Mouse (Mus musculus) liver, postnatal 0 days (tissue): ENCODE data around the gene Nr0b2. TPM values are rescaled to one million over a fixed set of nuclear protein-coding genes. Genes with fewer than 3 reads are reported as not detected.

ENCODE experiments used
- ATAC-seq: fragments of 200-750 bp; cut with Nextera tagmentation; 2 replicates; pipeline ENCODE4 v1.8.0; 2017; ENCODE audit warnings: mild to moderate bottlenecking, moderate library complexity
- DNase-seq: peaks from one replicate; pipeline ENCODE4 v3.0.0-alpha.2; 2016
- H3K27ac ChIP-seq: fragments of 300-500 bp; sonication (generic); 2 replicates; pipeline ENCODE4 v1.5.1; 2014; ENCODE audit warnings: antibody characterized with exemption, moderate library complexity, mild to moderate bottlenecking, low read depth
- H3K27me3 ChIP-seq: fragments of 300-500 bp; sonication (generic); 2 replicates; pipeline ENCODE4 v1.6.1; 2014; ENCODE audit warnings: low read length, control low read depth, mixed read lengths; ENCODE audit not compliant: insufficient read depth
- H3K36me3 ChIP-seq: fragments of 300-500 bp; sonication (generic); replicated peaks from 2 replicates; pipeline ENCODE4 v1.6.1; 2014; ENCODE audit warnings: mild to moderate bottlenecking, control low read depth, low read length, moderate library complexity, mixed read lengths; ENCODE audit not compliant: insufficient read depth
- H3K4me1 ChIP-seq: fragments of 300-500 bp; sonication (generic); 2 replicates; pipeline ENCODE4 v1.6.1; 2014; ENCODE audit warnings: antibody characterized with exemption, mild to moderate bottlenecking, control low read depth; ENCODE audit not compliant: insufficient read depth
- H3K4me2 ChIP-seq: fragments of 300-500 bp; sonication (generic); 2 replicates; pipeline ENCODE4 v1.6.1; 2014; ENCODE audit warnings: low read depth, mild to moderate bottlenecking, low read length, moderate library complexity, mixed read lengths
- H3K4me3 ChIP-seq: fragments of 300-500 bp; sonication (generic); 2 replicates; pipeline ENCODE4 v1.5.1; 2014; ENCODE audit warnings: low read depth, low read length
- H3K9ac ChIP-seq: fragments of 300-500 bp; sonication (generic); replicated peaks from 2 replicates; pipeline ENCODE4 v1.6.1; 2014; ENCODE audit warnings: mild to moderate bottlenecking, moderate library complexity
- H3K9me3 ChIP-seq: fragments of 300-500 bp; sonication (generic); 2 replicates; pipeline ENCODE4 v1.6.1; 2016; ENCODE audit warnings: mild to moderate bottlenecking, control low read depth, low read length, mixed read lengths
- CTCF ChIP-seq: sonication (generic); IDR thresholded peaks from 2 replicates; pipeline ENCODE4 v1.5.1; 2016; ENCODE audit warnings: antibody characterized with exemption, low read depth
- EP300 ChIP-seq: IDR thresholded peaks from 2 replicates; pipeline ENCODE4 v1.6.1; 2016; ENCODE audit warnings: antibody characterized with exemption, low read depth, mild to moderate bottlenecking
- WGBS: fragments of 180-500 bp; shearing (Covaris S2); extraction: QIAGEN DNeasy Blood & Tissue Kit; methylation state at CpG from one replicate; pipeline ENCODE4 v1.1.7; 2014; ENCODE audit not compliant: insufficient replicate concordance; 5-methylcytosine and 5-hydroxymethylcytosine counted together
- microRNA-seq: library from miRNA; unstranded; fragments of <30 nt; microRNA quantifications from one replicate; pipeline ENCODE4, GENCODE M21; 2016
- polyA plus RNA-seq: library from polyadenylated mRNA; unstranded; fragments of >200 nt; fragmentation: Nextera tagmentation; extraction: Ambion mirVana; gene quantifications from 2 replicates; pipeline ENCODE4 v1.2.1, GENCODE M21; 2015

Nr0b2 gene
- polyA plus RNA-seq, 1 experiment from 2014 or later, result 32.7 TPM

- peaks cover 18% of the 10 kb centered on the region for H3K4me1 ChIP-seq
- DNase-seq (no peak), ATAC-seq (no peak)
- H3K9me3 ChIP-seq, result no peaks in the 10 kb centered on the region
- TF ChIP-seq EP300, result no peak
- no peak for TF ChIP-seq CTCF
- 78% methylated on average over 5 of the region's 5 CpGs for WGBS
- H3K4me2 ChIP-seq, result no peak overlapping the region
- H3K36me3 ChIP-seq, result peaks cover 30% of the 10 kb centered on the region
- no peak overlapping the region for H3K9ac ChIP-seq
- H3K27ac ChIP-seq, result no peak overlapping the region
- H3K4me3 ChIP-seq, result no peak overlapping the region
- peaks cover 22% of the 10 kb centered on the region for H3K27me3 ChIP-seq
These were observed 49.9 kb downstream of the Nr0b2 start for GRCm38 (mm10) chr4:133603056-133603455.

GRCm38 (mm10) chr4:133604175-133604574, 51.0 kb downstream of the Nr0b2 start:
- H3K27me3 ChIP-seq, result peaks cover 22% of the 10 kb centered on the region
- peaks cover 36% of the 10 kb centered on the region for H3K36me3 ChIP-seq
- no peak overlapping the region for H3K4me3 ChIP-seq
- no peak overlapping the region for H3K4me2 ChIP-seq
- no peak overlapping the region for H3K9ac ChIP-seq
- peaks cover 14% of the 10 kb centered on the region for H3K4me1 ChIP-seq
- no peak overlapping the region for H3K27ac ChIP-seq
- WGBS, result 74% methylated on average over 7 of the region's 7 CpGs
- H3K9me3 ChIP-seq, result no peaks in the 10 kb centered on the region
- TF ChIP-seq CTCF, result no peak
- TF ChIP-seq EP300, result no peak
- ATAC-seq (no peak), DNase-seq (no peak)

- Histone ChIP-seq H3K27ac (no peak overlapping the region), H3K9ac (no peak overlapping the region), H3K4me1 (peaks cover 9% of the 10 kb centered on the region), H3K36me3 (peaks cover 36% of the 10 kb centered on the region), H3K9me3 (no peaks in the 10 kb centered on the region), H3K4me2 (no peak overlapping the region), H3K4me3 (no peak overlapping the region), H3K27me3 (peaks cover 19% of the 10 kb centered on the region)
- TF ChIP-seq CTCF (no peak), EP300 (no peak)
- DNase-seq (no peak), ATAC-seq (no peak)
- 75% methylated on average over 6 of the region's 6 CpGs for WGBS
These were observed 51.7 kb downstream of the Nr0b2 start for GRCm38 (mm10) chr4:133604856-133605255.

GRCm38 (mm10) chr4:133605330-133605729, 52.2 kb downstream of the Nr0b2 start:
- Histone ChIP-seq H3K9ac (no peak overlapping the region), H3K4me3 (no peak overlapping the region), H3K27ac (no peak overlapping the region), H3K9me3 (no peaks in the 10 kb centered on the region), H3K4me2 (no peak overlapping the region), H3K4me1 (peaks cover 5% of the 10 kb centered on the region), H3K27me3 (peaks cover 14% of the 10 kb centered on the region), H3K36me3 (peaks cover 36% of the 10 kb centered on the region)
- DNase-seq (no peak), ATAC-seq (no peak)
- 67% methylated on average over 9 of the region's 9 CpGs for WGBS
- no peak for TF ChIP-seq EP300
- no peak for TF ChIP-seq CTCF

Small RNA genes within 50 kb of the gene (microRNA-seq; reads per million reads assigned to microRNA genes)
- gene Gm23158, result not detected

Other genes starting within 250 kb of the Nr0b2 start
- 5.3 and 5.5 TPM in 2 replicates for gene Wdtc1, start 199.9 kb upstream of the Nr0b2 start, polyA plus RNA-seq
- gene Slc9a1, start 183.7 kb upstream of the Nr0b2 start, polyA plus RNA-seq, result 1.8 TPM in 2 replicates
- 0.07 and 0.08 TPM in 2 replicates for gene Tent5b, start 73.2 kb upstream of the Nr0b2 start, polyA plus RNA-seq
- gene Trnp1, start 54.8 kb upstream of the Nr0b2 start, polyA plus RNA-seq, result 0.34 TPM in 1 of 2 replicates, not detected in the other
- gene Kdf1, start 34.4 kb upstream of the Nr0b2 start, polyA plus RNA-seq, result 5.5 and 5.9 TPM in 2 replicates
- gene Nudc, start 7.4 kb upstream of the Nr0b2 start, polyA plus RNA-seq, result 118 and 129 TPM in 2 replicates
- 4.5 and 5.3 TPM in 2 replicates for gene Gpatch3, start 21.4 kb downstream of the Nr0b2 start, polyA plus RNA-seq
- 10.2 and 10.9 TPM in 2 replicates for gene Gpn2, start 31.0 kb downstream of the Nr0b2 start, polyA plus RNA-seq
- 0.40 and 0.59 TPM in 2 replicates for gene Sfn, start 48.8 kb downstream of the Nr0b2 start, polyA plus RNA-seq
- 2.1 and 2.6 TPM in 2 replicates for gene Zdhhc18, start 96.8 kb downstream of the Nr0b2 start, polyA plus RNA-seq
- gene Pigv, start 119.3 kb downstream of the Nr0b2 start, polyA plus RNA-seq, result 5.2 and 5.9 TPM in 2 replicates
- 6.1 and 6.2 TPM in 2 replicates for gene Arid1a, start 203.4 kb downstream of the Nr0b2 start, polyA plus RNA-seq